Mouse (Mus musculus): ENCODE data around the gene Zc3h10. TPM values are rescaled to one million over a fixed set of nuclear protein-coding genes. Genes with fewer than 3 reads are reported as not detected.

Gene Zc3h10
- 8.8 and 9.7 TPM in 2 replicates for total RNA-seq (2014; fragmentation: Nextera tagmentation)
- 12.5 and 13.6 TPM in 2 replicates for total RNA-seq (2017)

- ATAC-seq (replicated peaks; ENCODE audit: poor library complexity, severe bottlenecking), result peak; percentile 73
These were observed at the start of gene Zc3h10 for GRCm38 (mm10) chr10:128547361-128548032. Gene Zc3h10, minus strand, starts transcription at chr10:128547774.

GRCm38 (mm10) chr10:128592797-128593196, 45.2 kb upstream of the Zc3h10 start:
- ATAC-seq (replicated peaks; ENCODE audit: poor library complexity, severe bottlenecking), result no peak

GRCm38 (mm10) chr10:128591436-128591835, 43.9 kb upstream of the Zc3h10 start:
- no peak for ATAC-seq (replicated peaks; ENCODE audit: poor library complexity, severe bottlenecking)

GRCm38 (mm10) chr10:128590193-128590690, 42.7 kb upstream of the Zc3h10 start:
- ATAC-seq (replicated peaks; ENCODE audit: poor library complexity, severe bottlenecking), result peak; percentile 62

GRCm38 (mm10) chr10:128589464-128590192, 42.1 kb upstream of the Zc3h10 start, which contains the start of gene Erbb3:
Gene Erbb3, minus strand, starts transcription at chr10:128589652.
- ATAC-seq (replicated peaks; ENCODE audit: poor library complexity, severe bottlenecking), result peak; percentile 61

GRCm38 (mm10) chr10:128588775-128589463, 41.3 kb upstream of the Zc3h10 start:
- ATAC-seq (replicated peaks; ENCODE audit: poor library complexity, severe bottlenecking), result no peak

GRCm38 (mm10) chr10:128588136-128588535, 40.6 kb upstream of the Zc3h10 start:
- ATAC-seq (replicated peaks; ENCODE audit: poor library complexity, severe bottlenecking), result no peak

- 0 out of 2 replicates have a peak, but pooled peaks have one; percentile 13 for ATAC-seq (replicated peaks; ENCODE audit: poor library complexity, severe bottlenecking)
These were observed 40.1 kb upstream of the Zc3h10 start for GRCm38 (mm10) chr10:128587697-128588096.

GRCm38 (mm10) chr10:128587120-128587519, 39.5 kb upstream of the Zc3h10 start:
- no peak for ATAC-seq (replicated peaks; ENCODE audit: poor library complexity, severe bottlenecking)

GRCm38 (mm10) chr10:128586546-128586945, 39.0 kb upstream of the Zc3h10 start:
- ATAC-seq (replicated peaks; ENCODE audit: poor library complexity, severe bottlenecking), result no peak

- no peak for ATAC-seq (replicated peaks; ENCODE audit: poor library complexity, severe bottlenecking)
These were observed 36.8 kb upstream of the Zc3h10 start for GRCm38 (mm10) chr10:128584386-128584785.

- no peak for ATAC-seq (replicated peaks; ENCODE audit: poor library complexity, severe bottlenecking)
These were observed 36.1 kb upstream of the Zc3h10 start for GRCm38 (mm10) chr10:128583644-128584043.

GRCm38 (mm10) chr10:128579731-128580130, 32.2 kb upstream of the Zc3h10 start:
- ATAC-seq (replicated peaks; ENCODE audit: poor library complexity, severe bottlenecking), result no peak

- ATAC-seq (replicated peaks; ENCODE audit: poor library complexity, severe bottlenecking), result no peak
These were observed 31.7 kb upstream of the Zc3h10 start for GRCm38 (mm10) chr10:128579298-128579697.

- ATAC-seq (replicated peaks; ENCODE audit: poor library complexity, severe bottlenecking), result peak; percentile 57
These were observed 30.8 kb upstream of the Zc3h10 start for GRCm38 (mm10) chr10:128578330-128578729.

GRCm38 (mm10) chr10:128575063-128575462, 27.5 kb upstream of the Zc3h10 start:
- ATAC-seq (replicated peaks; ENCODE audit: poor library complexity, severe bottlenecking), result peak; percentile 56

- peak; percentile 85 for ATAC-seq (replicated peaks; ENCODE audit: poor library complexity, severe bottlenecking)
These were observed 18.4 kb upstream of the Zc3h10 start, which contains the start of gene Pa2g4 for GRCm38 (mm10) chr10:128565788-128566531. Gene Pa2g4, minus strand, starts transcription at chr10:128565987.

- peak; percentile 56 for ATAC-seq (replicated peaks; ENCODE audit: poor library complexity, severe bottlenecking)
These were observed 17.7 kb upstream of the Zc3h10 start for GRCm38 (mm10) chr10:128565206-128565787.

GRCm38 (mm10) chr10:128563544-128563943, 16.0 kb upstream of the Zc3h10 start:
- no peak for ATAC-seq (replicated peaks; ENCODE audit: poor library complexity, severe bottlenecking)

GRCm38 (mm10) chr10:128556963-128557362, 9.4 kb upstream of the Zc3h10 start:
- no peak for ATAC-seq (replicated peaks; ENCODE audit: poor library complexity, severe bottlenecking)
